Mouse (Mus musculus): ENCODE results near the gene Mmp19. TPM values are rescaled to one million over a fixed set of nuclear protein-coding genes. Genes with fewer than 3 reads are reported as not detected.

Mmp19 gene
- total and polyA plus RNA-seq, 2 experiments from 2014 or later = 0.36 to 0.57 TPM

GRCm38 (mm10) chr10:128846664-128847063 is 56.0 kb downstream of the Mmp19 start:
- Histone ChIP-seq H3K27me3 (ENCODE audit: insufficient read depth, low read length) (no peaks in the 10 kb centered on the region), H3K9me3 (ENCODE audit: low read length) (no peaks in the 10 kb centered on the region), H3K27ac (ENCODE audit: low read depth, low read length) (no peak overlapping the region), H3K4me1 (ENCODE audit: insufficient read depth) (no peaks in the 10 kb centered on the region), H3K4me3 (ENCODE audit: low read depth, low read length) (no peak overlapping the region), H3K4me2 (ENCODE audit: low read depth) (no peak overlapping the region), H3K36me3 (ENCODE audit: insufficient read depth) (peaks cover 27% of the 10 kb centered on the region), H3K9ac (no peak overlapping the region)
- no peak for TF ChIP-seq CTCF (IDR thresholded peaks at IDR 0.05; ENCODE audit: low read depth)
- 98% methylated on average over 4 of the region's 4 CpGs for WGBS
- DNase-seq = no peak
- no peak for ATAC-seq

- no peaks in the 10 kb centered on the region for H3K27me3 ChIP-seq (ENCODE audit: insufficient read depth, low read length)
- ATAC-seq (no peak), DNase-seq (no peak)
- no peak overlapping the region for H3K4me3 ChIP-seq (ENCODE audit: low read depth, low read length)
- H3K27ac ChIP-seq (ENCODE audit: low read depth, low read length) = no peak overlapping the region
- WGBS = 80% methylated on average over 2 of the region's 2 CpGs
- TF ChIP-seq CTCF (IDR thresholded peaks at IDR 0.05; ENCODE audit: low read depth) = no peak
- no peak overlapping the region for H3K4me2 ChIP-seq (ENCODE audit: low read depth)
- H3K9ac ChIP-seq = no peak overlapping the region
- H3K36me3 ChIP-seq (ENCODE audit: insufficient read depth) = peaks cover 30% of the 10 kb centered on the region
- no peaks in the 10 kb centered on the region for H3K9me3 ChIP-seq (ENCODE audit: low read length)
- H3K4me1 ChIP-seq (ENCODE audit: insufficient read depth) = no peaks in the 10 kb centered on the region
Observed at GRCm38 (mm10) chr10:128848426-128848825, 57.7 kb downstream of the Mmp19 start.

- ATAC-seq = no peak
- Histone ChIP-seq H3K9me3 (ENCODE audit: low read length) (no peaks in the 10 kb centered on the region), H3K36me3 (ENCODE audit: insufficient read depth) (peaks cover 26% of the 10 kb centered on the region), H3K4me3 (ENCODE audit: low read depth, low read length) (no peak overlapping the region), H3K27me3 (ENCODE audit: insufficient read depth, low read length) (no peaks in the 10 kb centered on the region), H3K4me2 (ENCODE audit: low read depth) (no peak overlapping the region), H3K4me1 (ENCODE audit: insufficient read depth) (no peaks in the 10 kb centered on the region), H3K9ac (no peak overlapping the region), H3K27ac (ENCODE audit: low read depth, low read length) (no peak overlapping the region)
- TF ChIP-seq CTCF (IDR thresholded peaks at IDR 0.05; ENCODE audit: low read depth) = no peak
- WGBS = 69% methylated on average over 3 of the region's 3 CpGs
- no peak for DNase-seq
Observed at GRCm38 (mm10) chr10:128850339-128850738, 59.6 kb downstream of the Mmp19 start.

Other genes starting within 250 kb of the Mmp19 start
- gene Zc3h10, start 243.1 kb upstream of the Mmp19 start, total RNA-seq (2014; rRNA removed) = 15.0 and 20.6 TPM in 2 replicates
- 12.7 and 12.8 TPM in 2 replicates for gene Zc3h10, start 243.1 kb upstream of the Mmp19 start, polyA plus RNA-seq (2015; fragmentation: Nextera tagmentation; extraction: Ambion mirVana)
- 877 and 1,605 TPM in 2 replicates for gene Rpl41, start 241.6 kb upstream of the Mmp19 start, total RNA-seq (2014; rRNA removed)
- 2,439 and 3,234 TPM in 2 replicates for gene Rpl41, start 241.6 kb upstream of the Mmp19 start, polyA plus RNA-seq (2015; fragmentation: Nextera tagmentation; extraction: Ambion mirVana)
- gene Pa2g4, start 224.9 kb upstream of the Mmp19 start, total RNA-seq (2014; rRNA removed) = 119 and 122 TPM in 2 replicates
- gene Pa2g4, start 224.9 kb upstream of the Mmp19 start, polyA plus RNA-seq (2015; fragmentation: Nextera tagmentation; extraction: Ambion mirVana) = 128 and 135 TPM in 2 replicates
- 1.3 and 1.4 TPM in 2 replicates for gene Erbb3, start 201.3 kb upstream of the Mmp19 start, total RNA-seq (2014; rRNA removed)
- 0.41 and 0.68 TPM in 2 replicates for gene Erbb3, start 201.3 kb upstream of the Mmp19 start, polyA plus RNA-seq (2015; fragmentation: Nextera tagmentation; extraction: Ambion mirVana)
- 859 and 1,363 TPM in 2 replicates for gene Rps26, start 164.2 kb upstream of the Mmp19 start, total RNA-seq (2014; rRNA removed)
- gene Rps26, start 164.2 kb upstream of the Mmp19 start, polyA plus RNA-seq (2015; fragmentation: Nextera tagmentation; extraction: Ambion mirVana) = 436 and 640 TPM in 2 replicates
- 8.4 and 15.6 TPM in 2 replicates for gene Ikzf4, start 144.9 kb upstream of the Mmp19 start, total RNA-seq (2014; rRNA removed)
- 6.3 and 11.3 TPM in 2 replicates for gene Ikzf4, start 144.9 kb upstream of the Mmp19 start, polyA plus RNA-seq (2015; fragmentation: Nextera tagmentation; extraction: Ambion mirVana)
- 10.6 and 12.6 TPM in 2 replicates for gene Suox, start 116.8 kb upstream of the Mmp19 start, total RNA-seq (2014; rRNA removed)
- 8.4 and 10.1 TPM in 2 replicates for gene Suox, start 116.8 kb upstream of the Mmp19 start, polyA plus RNA-seq (2015; fragmentation: Nextera tagmentation; extraction: Ambion mirVana)
- 133 TPM in 2 replicates for gene Rab5b, start 94.6 kb upstream of the Mmp19 start, total RNA-seq (2014; rRNA removed)
- 104 and 118 TPM in 2 replicates for gene Rab5b, start 94.6 kb upstream of the Mmp19 start, polyA plus RNA-seq (2015; fragmentation: Nextera tagmentation; extraction: Ambion mirVana)
- 0.85 and 1.2 TPM in 2 replicates for gene Pmel, start 86.7 kb upstream of the Mmp19 start, total RNA-seq (2014; rRNA removed)
- gene Pmel, start 86.7 kb upstream of the Mmp19 start, polyA plus RNA-seq (2015; fragmentation: Nextera tagmentation; extraction: Ambion mirVana) = 0.67 and 0.86 TPM in 2 replicates
- 8.5 and 10.0 TPM in 2 replicates for gene Cdk2, start 85.9 kb upstream of the Mmp19 start, total RNA-seq (2014; rRNA removed)
- gene Cdk2, start 85.9 kb upstream of the Mmp19 start, polyA plus RNA-seq (2015; fragmentation: Nextera tagmentation; extraction: Ambion mirVana) = 9.9 and 10.3 TPM in 2 replicates
- gene Dgka, start 46.1 kb upstream of the Mmp19 start, total RNA-seq (2014; rRNA removed) = 5.6 and 7.2 TPM in 2 replicates
- gene Dgka, start 46.1 kb upstream of the Mmp19 start, polyA plus RNA-seq (2015; fragmentation: Nextera tagmentation; extraction: Ambion mirVana) = 4.3 and 4.8 TPM in 2 replicates
- 67.7 and 68.4 TPM in 2 replicates for gene Pym1, start 43.0 kb upstream of the Mmp19 start, total RNA-seq (2014; rRNA removed)
- 51.6 and 61.2 TPM in 2 replicates for gene Pym1, start 43.0 kb upstream of the Mmp19 start, polyA plus RNA-seq (2015; fragmentation: Nextera tagmentation; extraction: Ambion mirVana)
- gene Dnajc14, start 13.2 kb downstream of the Mmp19 start, total RNA-seq (2014; rRNA removed) = 39.6 and 45.7 TPM in 2 replicates
- gene Dnajc14, start 13.2 kb downstream of the Mmp19 start, polyA plus RNA-seq (2015; fragmentation: Nextera tagmentation; extraction: Ambion mirVana) = 30.5 and 38.2 TPM in 2 replicates
- gene Tmem198b, start 13.5 kb downstream of the Mmp19 start, total RNA-seq (2014; rRNA removed) = 9.5 and 12.9 TPM in 2 replicates
- gene Tmem198b, start 13.5 kb downstream of the Mmp19 start, polyA plus RNA-seq (2015; fragmentation: Nextera tagmentation; extraction: Ambion mirVana) = 12.9 and 14.6 TPM in 2 replicates
- 54.6 and 59.6 TPM in 2 replicates for gene Sarnp, start 26.4 kb downstream of the Mmp19 start, total RNA-seq (2014; rRNA removed)
- 146 and 167 TPM in 2 replicates for gene Sarnp, start 26.4 kb downstream of the Mmp19 start, polyA plus RNA-seq (2015; fragmentation: Nextera tagmentation; extraction: Ambion mirVana)
- 6.3 and 8.3 TPM in 2 replicates for gene Ormdl2, start 30.7 kb downstream of the Mmp19 start, total RNA-seq (2014; rRNA removed)
- 13.2 and 16.1 TPM in 2 replicates for gene Ormdl2, start 30.7 kb downstream of the Mmp19 start, polyA plus RNA-seq (2015; fragmentation: Nextera tagmentation; extraction: Ambion mirVana)
- gene Gdf11, start 100.8 kb downstream of the Mmp19 start, total RNA-seq (2014; rRNA removed) = 15.7 and 19.1 TPM in 2 replicates
- 4.3 and 6.7 TPM in 2 replicates for gene Gdf11, start 100.8 kb downstream of the Mmp19 start, polyA plus RNA-seq (2015; fragmentation: Nextera tagmentation; extraction: Ambion mirVana)
- gene Cd63, start 110.1 kb downstream of the Mmp19 start, total RNA-seq (2014; rRNA removed) = 11.7 and 25.2 TPM in 2 replicates
- gene Cd63, start 110.1 kb downstream of the Mmp19 start, polyA plus RNA-seq (2015; fragmentation: Nextera tagmentation; extraction: Ambion mirVana) = 168 and 188 TPM in 2 replicates
- gene Rdh5, start 132.0 kb downstream of the Mmp19 start, total RNA-seq (2014; rRNA removed) = 4.1 and 5.8 TPM in 2 replicates
- gene Rdh5, start 132.0 kb downstream of the Mmp19 start, polyA plus RNA-seq (2015; fragmentation: Nextera tagmentation; extraction: Ambion mirVana) = 6.9 and 10.2 TPM in 2 replicates
- 120 and 149 TPM in 2 replicates for gene Bloc1s1, start 133.1 kb downstream of the Mmp19 start, total RNA-seq (2014; rRNA removed)
- 246 and 305 TPM in 2 replicates for gene Bloc1s1, start 133.1 kb downstream of the Mmp19 start, polyA plus RNA-seq (2015; fragmentation: Nextera tagmentation; extraction: Ambion mirVana)
- gene Itga7, start 142.9 kb downstream of the Mmp19 start, total RNA-seq (2014; rRNA removed) = 7.7 and 12.7 TPM in 2 replicates
- 5.8 and 7.7 TPM in 2 replicates for gene Itga7, start 142.9 kb downstream of the Mmp19 start, polyA plus RNA-seq (2015; fragmentation: Nextera tagmentation; extraction: Ambion mirVana)
- gene Mettl7b, start 170.1 kb downstream of the Mmp19 start, total RNA-seq (2014; rRNA removed) = not detected in 2 replicates
- gene Mettl7b, start 170.1 kb downstream of the Mmp19 start, polyA plus RNA-seq (2015; fragmentation: Nextera tagmentation; extraction: Ambion mirVana) = not detected in 2 replicates
- gene Olfr9, start 198.5 kb downstream of the Mmp19 start, total RNA-seq (2014; rRNA removed) = not detected in 2 replicates
- not detected in 2 replicates for gene Olfr9, start 198.5 kb downstream of the Mmp19 start, polyA plus RNA-seq (2015; fragmentation: Nextera tagmentation; extraction: Ambion mirVana)
- gene Olfr763, start 219.9 kb downstream of the Mmp19 start, total RNA-seq (2014; rRNA removed) = not detected in 2 replicates
- not detected in 2 replicates for gene Olfr763, start 219.9 kb downstream of the Mmp19 start, polyA plus RNA-seq (2015; fragmentation: Nextera tagmentation; extraction: Ambion mirVana)
- gene Olfr764-ps1, start 249.0 kb downstream of the Mmp19 start, total RNA-seq (2014; rRNA removed) = not detected in 2 replicates
- not detected in 2 replicates for gene Olfr764-ps1, start 249.0 kb downstream of the Mmp19 start, polyA plus RNA-seq (2015; fragmentation: Nextera tagmentation; extraction: Ambion mirVana)

All from forebrain, postnatal 0 days (tissue).